Mouse (Mus musculus): ENCODE measurements around the gene Ppp1r1b.
"Not testable (repeated sequence)": the region's sequence is repeated elsewhere in the genome, so short reads cannot be mapped to it uniquely, and the experiment has no call there.

Ppp1r1b gene

DNA sequence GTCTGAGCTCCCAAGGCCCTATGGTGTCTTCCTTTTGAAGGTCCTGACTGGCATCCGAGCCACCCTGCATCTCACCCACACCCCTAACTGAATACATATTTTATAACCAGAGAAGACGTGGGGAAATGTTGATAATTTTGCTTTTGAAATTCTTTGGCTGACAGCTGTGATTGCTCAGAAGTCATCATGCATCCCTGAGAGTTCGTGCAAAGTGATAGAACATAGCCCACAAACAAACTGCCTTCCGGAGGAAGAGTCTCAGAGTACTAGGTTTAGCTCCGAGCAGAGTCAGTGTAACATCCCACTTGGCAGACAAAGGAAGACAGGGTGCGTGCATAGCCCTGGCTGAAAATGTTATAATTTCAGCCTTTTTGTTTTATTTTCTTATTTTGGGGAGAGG, 25.0 kb downstream of the Ppp1r1b start:
- DNase-seq (ENCODE audit: low spot score in 2 of 2): no peak

DNA sequence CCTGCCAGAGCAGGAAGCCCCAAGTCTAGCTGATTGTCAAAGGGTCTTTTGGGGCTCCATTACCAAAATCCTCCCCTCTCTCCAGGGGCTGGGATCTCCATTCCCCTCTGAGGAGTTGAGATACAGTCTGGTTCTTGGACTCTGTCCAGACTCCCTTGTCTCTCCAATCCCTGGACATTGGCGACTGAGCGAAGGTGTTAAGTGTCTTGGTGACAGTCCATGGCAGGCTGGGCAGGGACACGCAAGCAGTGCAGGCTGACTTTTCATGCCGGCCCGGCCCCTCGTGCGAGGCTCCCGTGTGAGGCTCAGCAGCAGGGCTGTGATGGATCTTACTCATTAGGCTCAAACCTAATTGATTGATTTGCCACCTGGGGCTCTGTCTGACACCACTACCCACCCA, 26.1 kb downstream of the Ppp1r1b start:
- no peak for DNase-seq (ENCODE audit: low spot score in 2 of 2)

DNA sequence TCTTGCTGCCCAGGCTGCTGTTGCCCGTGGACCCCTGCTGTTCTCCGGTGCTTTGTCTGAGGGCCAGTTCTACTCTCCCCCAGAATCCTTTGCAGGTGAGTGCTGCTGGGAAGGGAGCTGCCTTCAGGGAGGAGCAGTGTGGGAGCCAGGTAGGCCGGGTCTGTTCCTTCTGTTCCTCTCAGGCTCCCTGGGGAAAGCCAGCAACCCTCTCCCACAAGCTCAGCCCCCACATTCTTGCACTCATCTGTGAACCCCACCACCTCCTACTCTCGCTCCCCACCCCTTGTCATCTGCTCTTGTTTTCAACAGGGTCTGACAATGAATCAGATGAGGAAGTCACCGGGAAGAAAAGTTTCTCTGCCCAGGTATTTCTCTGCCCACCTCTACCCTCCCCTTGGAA, 28.6 kb downstream of the Ppp1r1b start:
- no peak for DNase-seq (ENCODE audit: low spot score in 2 of 2)

DNA sequence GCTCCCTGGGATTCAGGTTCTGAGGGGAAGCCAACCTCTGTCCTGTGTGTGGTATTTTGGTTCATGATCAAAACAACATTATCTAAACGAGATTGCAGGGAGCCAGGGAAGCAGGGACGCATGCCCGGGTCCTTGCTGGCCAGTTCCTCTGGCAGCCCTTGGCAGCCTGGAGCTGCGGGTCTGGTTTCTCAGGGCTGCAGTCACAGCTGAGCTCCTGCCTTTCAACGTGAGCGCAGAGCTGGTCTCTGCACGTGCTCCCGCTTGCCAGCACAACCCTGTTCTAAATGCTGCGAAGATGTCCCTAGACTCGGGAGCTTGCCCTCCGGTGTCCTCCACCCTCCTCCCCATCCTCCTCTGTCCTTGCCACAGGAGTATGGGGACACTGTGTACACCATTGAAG, 29.6 kb downstream of the Ppp1r1b start:
- DNase-seq (ENCODE audit: low spot score in 2 of 2): no peak

DNA sequence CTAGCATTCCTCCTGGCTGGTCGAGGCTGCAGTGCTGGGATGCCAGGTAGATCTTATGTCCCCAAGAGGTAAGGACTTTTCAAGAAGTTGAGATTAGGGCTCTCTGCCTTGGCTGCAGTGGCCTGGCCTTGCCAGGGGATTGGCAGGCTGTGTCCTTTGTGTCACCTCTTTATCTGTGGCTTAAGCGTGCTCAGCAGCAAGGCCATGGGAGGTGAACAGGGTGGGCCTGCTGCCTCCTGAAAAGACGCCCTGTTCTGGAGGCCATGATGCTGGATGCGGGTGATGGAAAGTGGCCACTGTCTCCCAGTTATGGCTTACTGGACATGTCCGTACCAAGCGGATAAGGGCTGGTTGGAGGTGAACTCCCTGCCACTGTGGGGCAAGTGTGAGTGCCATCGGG, 31.2 kb downstream of the Ppp1r1b start:
- no peak for DNase-seq (ENCODE audit: low spot score in 2 of 2)

DNA sequence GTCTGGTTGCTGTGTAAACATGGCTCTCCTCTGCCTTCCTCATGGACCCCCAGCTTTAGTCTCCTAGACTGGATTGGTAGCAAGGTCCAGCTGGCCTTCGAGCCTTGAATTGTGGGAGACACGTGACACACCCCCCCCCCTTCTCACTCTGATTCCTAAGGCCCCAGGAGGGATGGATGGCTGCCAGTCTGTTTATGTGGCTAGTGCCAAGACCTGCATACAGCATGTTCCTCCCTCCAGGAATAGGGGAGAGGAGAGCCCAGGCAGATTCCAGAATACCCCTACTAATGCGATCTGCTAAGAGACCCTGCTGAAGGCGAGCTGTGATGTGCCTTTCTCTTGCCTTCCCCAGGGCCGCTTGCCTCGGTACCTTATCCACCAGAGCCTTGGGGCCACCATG, 31.9 kb downstream of the Ppp1r1b start:
- DNase-seq (ENCODE audit: low spot score in 2 of 2): no peak

DNA sequence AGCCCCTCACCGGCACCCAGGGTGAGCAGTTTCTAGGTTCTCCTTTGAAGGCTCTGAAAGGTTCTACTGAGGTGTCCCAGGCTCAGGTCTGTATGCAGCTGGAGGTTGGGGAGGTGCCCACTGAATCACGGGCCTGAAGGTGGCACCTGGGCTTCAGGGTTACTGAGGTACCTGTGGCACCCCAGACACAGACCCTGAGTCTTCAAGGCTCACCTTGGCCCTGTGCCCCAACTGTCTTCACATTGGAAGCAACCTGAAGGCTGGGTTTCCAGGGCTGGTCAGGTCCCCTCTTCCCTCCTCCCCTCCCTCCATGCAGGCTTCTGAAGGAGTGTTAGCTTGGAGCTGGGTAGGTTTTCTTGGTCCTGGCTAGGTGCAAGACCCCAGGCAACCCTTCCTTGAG, 33.4 kb downstream of the Ppp1r1b start:
- DNase-seq (ENCODE audit: low spot score in 2 of 2): no peak

DNA sequence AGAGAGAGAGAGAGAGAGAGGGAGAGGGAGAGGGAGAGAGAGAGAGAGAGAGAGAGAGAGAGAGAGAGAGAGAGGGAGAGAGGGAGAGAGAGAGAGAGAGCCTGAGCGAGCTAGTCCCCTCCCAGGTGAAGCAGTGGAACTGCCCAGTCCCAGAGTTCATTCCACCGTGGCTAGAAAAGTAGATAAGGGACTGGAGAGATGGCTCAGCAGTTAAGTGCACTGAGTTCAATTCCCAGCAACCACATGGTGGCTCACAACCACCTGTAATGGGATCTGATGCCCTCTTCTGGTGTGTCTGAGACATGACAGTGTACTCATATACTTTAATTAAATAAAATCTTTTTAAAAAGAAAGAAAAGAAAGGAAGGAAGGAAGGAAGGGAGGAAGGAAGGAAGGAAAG, 34.2 kb downstream of the Ppp1r1b start:
- not testable (repeated sequence) for DNase-seq (ENCODE audit: low spot score in 2 of 2)

DNA sequence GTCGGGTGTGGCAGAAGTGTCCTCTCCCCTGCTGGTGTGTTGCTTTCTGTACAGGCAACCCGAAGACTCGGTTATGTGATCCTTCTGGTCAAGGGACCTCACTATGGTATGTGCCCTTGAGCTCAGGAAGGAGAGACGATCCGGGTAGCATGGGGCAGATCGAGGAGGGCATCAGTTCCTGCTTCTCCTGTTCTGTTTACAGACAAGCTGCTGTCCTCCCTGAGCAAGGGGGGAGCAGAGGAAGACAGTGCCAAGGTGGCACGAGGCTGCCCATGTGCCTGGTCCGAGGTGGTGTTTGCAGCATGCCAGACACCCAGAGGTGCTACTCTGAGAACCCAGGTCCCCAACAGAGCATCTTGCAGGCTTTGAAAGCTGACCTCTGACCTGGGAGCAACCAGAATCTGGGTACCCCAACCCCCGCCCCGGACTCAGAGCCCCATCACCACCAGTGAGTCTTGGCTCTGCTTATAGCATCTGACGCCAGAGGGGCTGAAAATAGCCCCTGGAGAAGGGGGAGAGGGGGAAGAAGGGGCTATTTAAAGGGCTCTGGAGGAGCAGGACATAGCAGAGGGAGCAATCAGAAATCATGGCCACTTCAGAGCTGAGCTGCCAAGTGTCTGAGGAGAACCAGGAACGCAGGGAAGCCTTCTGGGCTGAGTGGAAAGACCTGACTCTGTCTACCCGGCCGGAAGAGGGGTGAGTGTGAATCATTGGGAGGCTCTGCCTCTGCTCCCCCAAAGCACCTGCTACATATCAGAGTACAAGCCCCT, 35.2 kb downstream of the Ppp1r1b start, which contains the start of gene Tcap:
Gene Tcap (plus strand): TSS at position 551 of the 770 bp plus-strand sequence.
- no peak for DNase-seq (ENCODE audit: low spot score in 2 of 2)

DNA sequence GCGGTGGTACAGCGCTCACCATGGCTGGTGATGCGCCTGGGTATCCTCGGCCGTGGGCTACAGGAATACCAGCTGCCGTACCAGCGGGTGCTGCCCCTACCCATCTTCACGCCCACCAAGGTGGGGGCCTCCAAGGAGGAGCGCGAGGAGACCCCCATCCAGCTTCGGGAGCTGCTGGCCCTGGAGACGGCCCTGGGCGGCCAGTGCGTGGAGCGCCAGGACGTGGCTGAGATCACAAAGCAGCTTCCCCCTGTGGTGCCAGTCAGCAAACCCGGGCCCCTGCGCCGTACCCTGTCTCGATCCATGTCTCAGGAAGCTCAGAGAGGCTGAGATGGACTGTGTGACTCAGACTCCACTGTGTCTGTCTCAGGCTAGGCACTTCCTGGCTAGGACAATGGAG, 36.0 kb downstream of the Ppp1r1b start:
- DNase-seq (ENCODE audit: low spot score in 2 of 2): no peak

DNA sequence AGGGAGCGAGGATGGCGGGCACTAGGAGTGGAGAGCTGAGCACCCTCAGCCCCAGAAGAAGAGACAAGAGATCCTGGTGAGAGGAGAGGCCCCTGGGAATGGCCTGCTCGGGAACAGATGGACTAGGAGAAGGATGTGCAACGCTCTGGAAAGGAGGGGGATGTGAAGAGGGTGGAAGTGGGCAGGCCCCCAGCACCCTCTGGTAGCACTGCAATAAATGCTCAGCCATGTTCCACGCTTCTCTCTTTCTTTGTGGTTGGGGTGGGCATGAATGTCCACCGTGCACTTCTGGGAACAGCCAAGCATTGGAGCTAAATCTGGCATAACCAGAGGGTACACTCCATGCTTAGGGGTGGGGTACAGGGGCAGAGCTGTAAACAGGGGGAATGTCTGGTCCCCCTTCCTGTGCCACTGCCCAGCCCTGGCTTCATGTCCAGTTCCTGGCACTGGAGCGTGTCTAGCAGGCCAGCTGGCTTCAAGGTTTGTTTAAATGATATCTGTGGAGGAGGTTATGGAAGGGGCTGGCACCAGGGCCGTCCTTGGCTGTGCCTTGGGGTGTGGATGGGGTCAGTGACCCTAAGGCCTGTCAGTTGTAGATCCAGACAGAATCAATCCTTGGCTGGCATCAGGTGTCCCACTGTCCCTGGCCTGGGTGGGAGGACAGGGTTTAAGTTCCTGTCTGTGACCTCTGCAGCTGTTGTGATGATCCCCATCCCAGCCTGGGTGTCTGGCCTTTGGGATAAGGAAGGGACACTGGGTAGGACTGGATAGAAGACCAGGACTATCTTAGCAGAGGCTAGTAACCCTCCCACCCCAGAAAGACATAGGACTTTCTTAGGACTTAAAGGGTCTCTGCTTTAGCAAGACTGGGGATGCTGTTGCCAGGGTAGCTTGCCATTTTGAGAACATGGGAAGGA, 36.8 kb downstream of the Ppp1r1b start:
- no peak for DNase-seq (ENCODE audit: low spot score in 2 of 2)

DNA sequence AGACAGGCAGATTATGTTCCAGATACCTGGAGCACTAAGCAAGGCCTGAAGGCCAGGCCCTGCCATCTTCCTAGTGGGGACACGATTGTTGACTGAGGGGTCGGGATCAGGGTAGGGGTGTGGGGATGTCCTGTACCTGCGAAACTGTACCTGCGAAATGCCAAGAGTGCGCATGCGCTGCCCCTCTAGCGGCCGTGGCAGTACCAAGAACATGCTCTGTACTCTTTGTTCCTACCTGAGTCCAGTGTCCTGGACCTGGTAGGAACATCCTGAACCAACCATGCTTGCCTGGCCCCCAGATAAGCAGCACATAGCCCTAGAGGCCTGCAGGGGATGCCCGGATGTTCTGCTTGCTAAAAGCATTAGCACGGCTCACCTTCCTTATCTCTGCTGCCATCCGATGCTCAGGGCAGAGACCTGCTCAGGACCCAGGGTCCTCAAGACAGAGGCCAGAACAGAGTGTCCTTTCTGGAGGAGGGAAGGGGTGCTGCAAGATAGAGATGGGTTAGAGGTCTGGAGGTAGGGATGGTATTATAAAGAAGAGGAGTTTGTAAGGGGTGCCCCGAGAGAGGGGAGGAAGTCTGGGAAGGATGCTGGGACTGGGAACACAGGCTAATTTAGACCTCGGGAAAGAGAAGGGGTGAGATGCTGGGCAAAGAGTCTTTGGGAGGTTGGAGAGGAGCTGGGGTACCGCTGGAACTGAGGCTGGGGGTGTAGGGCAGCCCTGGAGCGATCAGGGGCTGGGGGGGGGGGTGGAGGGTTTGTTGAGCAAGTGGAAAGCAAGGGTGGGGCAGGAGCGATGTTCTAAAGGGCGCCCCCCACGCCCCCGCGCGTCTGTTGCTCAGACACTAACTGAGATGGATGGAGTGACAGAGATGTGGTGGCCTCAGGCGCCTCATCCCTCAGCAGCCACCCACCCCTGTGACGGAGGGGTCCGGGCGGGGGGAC, 37.7 kb downstream of the Ppp1r1b start, which contains the start of gene Pnmt:
Gene Pnmt (plus strand): TSS at position 813 of the 948 bp plus-strand sequence.
- no peak for DNase-seq (ENCODE audit: low spot score in 2 of 2)

DNA sequence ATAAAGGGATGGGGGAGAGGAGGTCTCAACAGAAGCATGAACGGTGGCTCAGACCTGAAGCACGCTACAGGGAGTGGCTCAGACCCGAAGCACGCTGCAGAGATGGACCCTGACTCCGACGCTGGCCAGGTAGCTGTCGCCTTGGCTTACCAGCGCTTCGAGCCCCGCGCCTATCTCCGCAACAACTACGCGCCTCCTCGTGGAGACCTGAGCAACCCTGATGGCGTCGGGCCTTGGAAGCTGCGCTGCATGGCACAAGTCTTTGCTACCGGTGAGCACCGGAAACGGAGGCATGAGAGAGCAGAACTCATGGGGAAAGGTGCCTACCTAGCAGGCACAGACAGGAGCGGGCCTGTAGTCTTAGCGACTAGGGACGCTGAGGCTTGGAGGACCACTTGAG, 38.4 kb downstream of the Ppp1r1b start:
- DNase-seq (ENCODE audit: low spot score in 2 of 2): no peak

DNA sequence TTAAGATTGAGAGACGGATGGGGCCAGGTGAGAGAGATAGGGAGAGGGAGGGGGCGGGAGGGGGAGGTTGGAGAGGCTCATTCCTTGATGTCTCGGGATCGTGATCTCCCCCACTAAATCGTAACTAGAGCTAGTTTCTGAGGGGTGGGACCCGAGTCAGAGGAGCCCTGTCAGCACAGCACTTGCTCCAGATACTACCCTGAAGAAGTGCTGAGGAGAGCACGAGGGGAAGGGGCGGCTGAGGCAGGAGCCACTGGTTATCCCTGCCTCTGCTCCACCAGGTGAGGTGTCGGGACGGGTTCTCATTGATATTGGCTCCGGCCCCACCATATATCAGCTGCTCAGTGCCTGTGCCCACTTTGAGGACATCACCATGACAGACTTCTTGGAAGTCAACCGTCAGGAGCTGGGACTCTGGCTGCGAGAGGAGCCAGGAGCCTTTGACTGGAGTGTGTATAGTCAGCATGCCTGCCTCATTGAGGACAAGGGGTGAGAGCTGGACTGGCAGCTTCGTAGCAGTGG, 38.9 kb downstream of the Ppp1r1b start:
- no peak for DNase-seq (ENCODE audit: low spot score in 2 of 2)

DNA sequence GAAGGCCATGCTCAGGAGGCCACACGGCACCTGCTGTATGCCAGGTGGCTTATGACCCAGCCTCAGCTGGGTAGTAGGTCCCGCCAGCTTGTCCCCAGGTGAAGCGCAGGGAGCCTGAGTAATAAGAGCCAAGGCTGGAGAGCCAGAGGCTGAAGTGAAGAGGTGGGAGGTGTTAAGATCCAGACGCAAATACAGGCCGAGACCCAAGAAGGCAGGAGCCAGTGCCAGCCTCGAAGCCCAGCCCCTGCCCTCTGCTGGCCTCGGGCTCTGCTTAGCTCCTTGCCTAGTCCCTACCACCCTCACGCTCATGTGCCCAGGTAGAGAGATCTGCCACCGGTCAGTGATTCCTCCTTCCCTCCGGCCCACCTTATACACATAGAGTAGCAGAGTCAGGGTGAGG, 40.1 kb downstream of the Ppp1r1b start:
- DNase-seq (ENCODE audit: low spot score in 2 of 2): no peak

DNA sequence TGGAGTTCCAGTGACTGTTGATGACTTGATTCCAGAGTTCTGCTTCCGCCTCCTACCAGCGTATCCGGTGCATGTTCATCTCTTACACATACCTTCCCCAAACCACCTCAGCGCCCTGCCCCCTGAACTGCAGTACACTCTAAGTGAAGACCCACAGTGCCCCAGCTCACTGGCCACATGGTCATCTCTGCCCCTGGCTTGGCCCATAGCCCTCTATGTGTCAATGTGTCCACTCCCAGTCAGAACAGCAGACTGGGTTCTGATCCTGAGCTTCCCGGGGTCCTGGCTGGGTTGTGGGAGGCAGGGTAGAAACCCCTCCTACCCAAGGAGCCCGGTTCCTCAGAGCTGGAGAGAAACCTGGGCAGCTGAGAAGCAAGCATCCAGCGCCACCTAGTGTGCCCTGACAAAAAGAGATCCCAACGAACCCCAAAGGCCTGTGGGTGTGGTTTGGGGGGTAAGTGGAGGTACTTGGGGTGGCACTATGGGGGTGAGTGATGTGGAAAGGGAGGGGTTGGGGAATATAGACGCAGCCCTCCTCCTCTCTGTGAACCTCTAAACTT, 41.1 kb downstream of the Ppp1r1b start:
- no peak for DNase-seq (ENCODE audit: low spot score in 2 of 2)

DNA sequence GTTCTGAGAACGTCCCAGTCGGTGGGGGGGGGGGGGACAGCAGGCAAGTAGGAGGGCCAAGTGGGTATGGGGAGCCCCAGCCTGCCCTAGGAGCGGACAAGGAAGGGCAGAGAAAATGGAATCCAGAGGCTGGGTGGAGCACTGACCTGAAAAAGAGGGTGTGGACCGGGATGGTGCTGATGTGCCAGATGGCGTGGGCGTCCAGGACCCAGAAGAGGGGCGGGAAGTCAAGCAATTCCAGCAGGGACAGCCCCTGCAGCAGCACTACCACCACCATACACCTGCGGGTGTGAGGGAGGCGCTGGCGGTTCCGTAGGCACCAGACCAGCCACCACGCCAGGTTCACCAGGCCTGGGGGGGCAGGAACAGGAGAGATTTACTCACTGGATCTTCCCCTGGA, 41.9 kb downstream of the Ppp1r1b start:
- DNase-seq (ENCODE audit: low spot score in 2 of 2): no peak

DNA sequence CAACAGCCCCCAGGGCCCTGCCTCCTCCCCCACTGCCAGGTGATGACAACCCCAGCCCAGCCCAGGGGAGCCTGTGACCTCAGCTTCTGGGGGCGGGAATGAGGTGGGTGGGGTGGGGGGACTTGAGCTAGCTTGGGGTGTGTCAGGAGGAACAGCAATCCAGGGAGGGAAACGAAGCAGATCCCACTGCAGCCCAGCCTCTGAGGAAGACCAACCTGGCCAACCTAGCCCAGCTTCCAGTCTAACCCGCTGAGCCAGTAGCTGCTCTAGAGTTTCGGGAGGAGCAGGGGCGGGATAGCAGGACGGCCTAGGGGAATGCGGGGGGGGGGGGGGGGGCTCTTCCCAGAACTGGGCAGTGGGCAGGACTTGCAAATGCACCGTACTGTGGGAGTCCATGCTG, 43.8 kb downstream of the Ppp1r1b start:
- DNase-seq (ENCODE audit: low spot score in 2 of 2): no peak

DNA sequence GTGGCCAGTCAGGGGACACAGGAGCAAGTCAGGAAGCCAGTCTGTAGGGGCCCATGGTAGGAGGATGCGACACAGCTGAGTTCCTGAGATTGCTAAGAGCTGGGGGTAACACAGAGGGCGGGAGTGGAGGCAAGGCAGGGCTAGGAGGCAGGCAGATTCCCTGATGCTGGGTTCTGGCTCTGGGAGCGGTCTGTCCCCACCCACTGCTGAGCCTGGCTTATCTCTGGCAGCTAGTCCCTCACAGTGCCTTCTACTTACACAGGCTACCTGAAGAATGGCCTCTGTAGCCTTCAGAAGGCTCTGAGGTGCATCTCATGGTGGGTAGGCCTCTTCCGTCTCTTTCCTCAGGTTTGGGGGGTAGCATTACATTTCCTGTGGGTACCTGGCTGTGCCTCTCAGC, 44.4 kb downstream of the Ppp1r1b start:
- DNase-seq (ENCODE audit: low spot score in 2 of 2): no peak

DNA sequence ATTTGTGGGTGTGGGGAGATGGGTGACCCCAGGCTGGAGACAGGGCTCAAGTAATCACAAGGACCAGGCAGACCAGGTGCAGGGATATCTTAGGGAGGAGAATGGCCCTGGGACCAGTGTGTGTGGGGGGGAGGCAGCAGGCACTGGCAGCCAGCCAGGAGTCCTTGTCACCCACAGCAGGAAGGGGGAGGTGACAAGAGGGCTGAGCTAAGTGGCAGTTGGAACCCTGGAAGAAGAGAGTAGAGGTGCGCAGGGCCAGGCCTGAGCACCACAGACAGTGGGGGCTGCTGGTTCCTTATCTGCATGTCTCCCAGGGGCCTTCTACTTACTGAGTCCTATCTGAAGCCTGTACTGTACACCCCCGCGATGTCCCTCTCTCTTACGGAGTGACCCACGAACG, 45.1 kb downstream of the Ppp1r1b start:
- no peak for DNase-seq (ENCODE audit: low spot score in 2 of 2)

DNA sequence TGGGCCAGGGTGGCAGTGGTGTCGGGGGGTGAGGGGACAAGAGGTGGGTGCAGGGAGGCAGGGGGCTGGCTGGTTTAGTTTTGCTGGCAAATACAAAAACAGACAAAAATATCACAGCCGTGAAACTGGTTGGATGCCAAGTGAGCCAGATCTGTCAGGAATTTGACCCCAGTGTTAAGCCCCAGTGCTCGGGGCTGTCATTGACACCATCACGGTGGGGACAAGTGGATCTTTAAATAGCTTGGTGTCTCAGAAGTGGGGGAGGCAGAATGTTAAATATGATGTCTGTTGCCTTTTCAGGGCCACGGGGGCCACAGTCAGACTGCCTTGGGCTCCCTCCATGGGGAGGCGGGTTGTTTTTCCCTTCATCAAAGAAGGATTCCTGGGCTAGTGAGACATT, 46.1 kb downstream of the Ppp1r1b start:
- DNase-seq (ENCODE audit: low spot score in 2 of 2): no peak
